Mouse (Mus musculus): Measurements from ENCODE around the gene Tcp11.

The Tcp11 gene

GRCm38 (mm10) chr17:28080045-28080816 lies at the start of gene Tcp11:
Gene Tcp11 (minus strand): TSS chr17:28080639.
- peak; percentile 17 for DNase-seq (ENCODE audit: low spot score)

DNA sequence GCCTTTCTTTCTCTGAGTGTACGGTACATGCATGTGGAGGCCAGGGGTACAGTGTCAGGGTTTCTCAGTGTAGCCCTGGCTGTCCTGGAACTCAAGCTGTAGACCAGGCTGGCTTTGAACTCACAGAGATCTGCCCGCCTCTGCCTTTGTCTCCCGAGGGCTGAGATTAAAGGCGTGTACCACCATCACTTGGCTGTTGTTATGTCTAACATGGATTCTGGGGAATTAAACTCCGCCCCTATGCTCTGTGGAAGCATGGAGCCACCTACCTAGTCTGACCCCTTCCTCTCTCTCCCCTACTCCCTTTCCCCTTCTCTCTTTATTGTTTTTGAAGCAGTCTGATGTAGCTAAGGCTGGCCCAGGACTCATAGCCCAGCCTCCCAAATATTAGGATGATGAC lies 49.4 kb upstream of the Tcp11 start:
- no peak for DNase-seq (ENCODE audit: low spot score)

GRCm38 (mm10) chr17:28124368-28124767 lies 43.9 kb upstream of the Tcp11 start:
- DNase-seq (ENCODE audit: low spot score) = no peak

DNA sequence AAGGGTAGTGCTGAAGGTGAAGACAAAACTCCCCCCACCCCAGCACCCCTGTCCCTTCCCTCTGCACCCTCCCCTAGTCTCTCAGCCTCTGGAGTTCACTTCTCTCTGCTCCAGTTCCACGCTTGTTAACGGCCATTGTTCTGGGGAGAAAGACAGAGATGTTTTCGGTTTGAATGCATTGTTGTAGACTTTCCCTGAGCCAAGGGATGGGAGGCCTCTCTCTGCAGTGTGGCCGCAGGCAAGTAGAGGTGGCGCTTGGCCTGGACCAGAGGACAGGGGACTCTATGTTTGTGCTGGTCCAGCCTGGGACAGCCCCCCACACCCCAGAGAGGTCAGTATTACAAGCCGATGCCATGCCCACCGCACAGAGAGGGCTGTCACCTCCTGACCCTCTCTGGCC lies 43.2 kb upstream of the Tcp11 start:
- no peak for DNase-seq (ENCODE audit: low spot score)

- DNase-seq (ENCODE audit: low spot score) = no peak
Measured at GRCm38 (mm10) chr17:28122949-28123348, 42.5 kb upstream of the Tcp11 start.

- no peak for DNase-seq (ENCODE audit: low spot score)
Measured at GRCm38 (mm10) chr17:28120460-28120859, 40.0 kb upstream of the Tcp11 start.

DNA sequence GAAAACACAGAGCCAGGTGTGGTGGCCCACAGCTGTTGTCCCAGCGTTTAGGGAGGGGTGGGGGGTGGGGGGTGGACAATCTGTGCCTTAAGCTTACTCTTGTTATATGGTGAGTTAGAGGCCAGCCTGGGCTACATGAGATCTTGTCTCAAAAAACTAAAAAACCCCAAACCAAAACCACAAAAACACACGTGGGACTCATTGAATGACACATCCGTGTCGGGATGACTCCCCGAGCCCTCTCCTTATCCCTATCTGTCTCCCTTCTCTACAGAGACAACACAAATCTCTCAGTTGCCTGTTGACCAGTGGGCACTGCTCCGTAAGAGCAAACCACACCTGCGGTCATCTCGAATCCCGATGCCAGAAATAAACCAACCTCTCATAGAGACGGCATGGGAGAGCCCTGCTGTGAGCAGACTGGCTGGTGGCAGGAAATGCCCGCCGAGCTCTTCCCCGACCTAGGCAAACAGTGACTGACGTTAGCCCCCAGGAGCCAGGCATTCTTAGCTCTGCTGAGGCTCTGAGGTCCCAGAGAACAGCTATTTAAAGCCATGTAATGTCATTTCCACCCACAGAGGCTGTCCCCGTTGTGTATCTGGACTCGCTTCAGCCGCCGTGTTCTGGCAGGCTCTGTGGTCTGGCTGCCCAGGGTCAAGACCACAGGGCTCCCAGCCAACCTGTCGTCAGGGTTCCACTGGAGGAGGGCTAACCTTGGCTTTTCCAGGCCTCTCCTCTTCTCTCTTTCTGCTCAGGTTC lies 37.2 kb upstream of the Tcp11 start:
- no peak for DNase-seq (ENCODE audit: low spot score)

DNA sequence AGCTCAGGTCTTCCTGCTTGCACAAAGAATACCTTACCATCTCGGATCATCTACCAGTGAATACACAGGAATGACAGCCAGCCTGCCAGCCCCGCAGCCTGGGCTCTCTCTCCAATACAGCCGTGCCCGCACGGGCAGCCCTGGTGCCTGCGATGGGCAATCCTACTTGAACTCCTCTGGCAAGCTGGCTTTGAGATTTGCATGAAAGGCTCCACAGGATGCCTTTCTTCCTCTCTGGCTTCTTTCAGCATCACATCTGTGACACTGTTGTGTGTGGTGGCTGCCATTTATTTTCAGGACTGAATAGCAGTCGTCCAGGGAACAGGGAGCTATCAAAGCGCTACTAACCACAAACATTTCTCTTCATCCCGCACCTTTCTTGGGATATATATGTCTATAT lies 35.9 kb upstream of the Tcp11 start:
- DNase-seq (ENCODE audit: low spot score) = no peak

DNA sequence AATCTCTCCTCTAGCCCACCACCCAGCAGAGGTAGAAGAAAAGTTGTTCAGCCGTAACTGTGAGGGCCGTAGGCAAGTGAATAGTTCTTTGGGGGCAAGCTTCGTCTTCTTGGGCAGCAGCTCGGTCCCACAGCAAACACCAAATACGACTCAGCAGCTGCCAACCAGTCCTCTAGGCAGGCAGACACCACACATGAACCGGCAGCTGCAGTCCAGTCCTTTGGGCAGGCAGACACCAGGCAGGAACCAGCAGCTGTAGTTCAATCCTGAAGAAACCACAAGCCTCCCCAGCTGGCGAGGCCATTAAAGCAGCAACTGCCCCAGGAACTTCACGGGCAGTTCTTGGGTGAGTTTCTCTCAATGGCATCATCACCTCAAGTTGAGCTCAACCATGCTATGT lies 31.8 kb upstream of the Tcp11 start:
- no peak for DNase-seq (ENCODE audit: low spot score)

GRCm38 (mm10) chr17:28107275-28107674 lies 26.8 kb upstream of the Tcp11 start:
- no peak for DNase-seq (ENCODE audit: low spot score)

GRCm38 (mm10) chr17:28106352-28106751 lies 25.9 kb upstream of the Tcp11 start:
- peak; percentile 6 for DNase-seq (ENCODE audit: low spot score)

- DNase-seq (ENCODE audit: low spot score) = no peak
Measured at GRCm38 (mm10) chr17:28104416-28104815, 24.0 kb upstream of the Tcp11 start.

DNA sequence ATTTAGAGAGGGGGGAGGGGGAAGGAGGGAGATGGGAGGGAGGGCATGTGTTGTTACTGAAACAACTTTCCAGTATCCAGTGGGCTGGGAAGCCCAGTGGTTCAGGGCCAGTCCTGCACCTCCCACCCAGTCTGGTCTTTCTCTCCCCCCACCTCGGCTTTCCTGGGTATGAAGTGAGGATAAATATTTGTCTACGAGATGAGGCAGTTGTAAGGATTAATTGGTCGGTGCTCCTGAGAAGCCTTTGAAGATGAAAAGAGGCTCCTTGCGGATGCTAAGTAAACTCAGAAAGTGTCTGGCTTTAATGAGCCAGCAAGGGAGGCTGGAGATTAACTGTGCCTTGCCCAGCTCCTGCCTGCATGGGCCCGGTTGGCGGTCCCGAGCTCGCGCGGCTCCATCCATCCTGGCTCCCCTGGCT lies 21.5 kb upstream of the Tcp11 start:
- DNase-seq (ENCODE audit: low spot score) = no peak

GRCm38 (mm10) chr17:28101284-28101887 lies 20.9 kb upstream of the Tcp11 start:
- no peak for DNase-seq (ENCODE audit: low spot score)

DNA sequence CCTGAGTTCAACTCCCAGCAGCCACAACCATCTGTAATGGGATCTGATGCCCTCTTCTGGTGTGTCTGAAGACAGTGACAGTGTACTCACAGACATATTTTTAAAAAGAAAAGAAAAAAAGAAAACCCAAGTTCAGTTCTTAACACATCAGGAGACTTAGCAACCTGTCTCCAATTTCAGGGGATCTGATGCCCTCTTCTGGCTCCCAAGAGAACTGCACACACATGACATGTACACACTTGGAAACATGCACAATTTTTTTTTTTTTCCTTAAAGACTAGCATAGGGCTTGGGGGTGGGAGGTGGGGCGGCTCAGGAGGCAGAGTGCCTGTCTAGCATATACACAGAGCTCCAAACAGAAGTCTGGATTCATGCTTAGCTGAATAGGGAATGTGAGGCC lies 20.2 kb upstream of the Tcp11 start:
- DNase-seq (ENCODE audit: low spot score) = no peak

- DNase-seq (ENCODE audit: low spot score) = no peak
Measured at GRCm38 (mm10) chr17:28099086-28099485, 18.6 kb upstream of the Tcp11 start.

DNA sequence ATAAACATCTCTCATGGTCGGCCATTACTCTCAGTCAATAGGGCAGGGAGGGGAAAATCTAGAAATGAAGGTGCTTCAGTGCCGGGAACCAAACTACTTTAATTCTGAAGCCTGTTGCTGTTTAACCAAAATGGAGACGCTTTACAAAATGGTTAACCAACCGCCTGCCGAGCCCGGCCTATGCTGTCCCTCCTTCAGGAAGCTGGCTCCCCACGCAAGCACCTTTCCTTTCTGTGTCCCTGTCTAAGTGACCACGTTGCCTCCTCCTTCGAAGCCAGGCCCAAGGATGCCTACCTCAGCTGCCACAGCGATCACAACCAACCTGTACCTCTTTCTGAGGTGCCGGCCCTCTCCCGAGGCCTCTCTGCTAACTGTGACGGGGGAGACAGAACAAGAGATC lies 16.9 kb upstream of the Tcp11 start:
- DNase-seq (ENCODE audit: low spot score) = no peak

DNA sequence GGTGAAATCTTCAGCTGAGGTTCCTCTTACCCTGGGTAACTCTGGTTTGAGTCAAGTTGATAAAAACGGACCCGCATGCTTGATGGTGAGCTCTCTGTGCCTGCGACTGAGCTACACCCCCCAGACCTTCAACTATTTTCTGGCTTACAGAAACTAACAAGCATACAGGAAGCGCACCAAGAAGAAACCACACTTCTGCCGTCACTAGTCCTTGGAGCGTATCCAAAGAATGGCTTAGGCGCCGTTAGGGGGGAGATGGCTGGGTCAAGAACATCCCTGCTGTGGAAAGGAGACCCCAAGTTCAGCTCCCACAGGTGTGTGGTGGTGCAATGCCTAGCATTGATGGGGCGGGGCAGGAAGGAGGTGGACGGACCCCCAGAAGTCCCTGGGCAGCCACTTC lies 16.0 kb upstream of the Tcp11 start:
- DNase-seq (ENCODE audit: low spot score) = no peak

DNA sequence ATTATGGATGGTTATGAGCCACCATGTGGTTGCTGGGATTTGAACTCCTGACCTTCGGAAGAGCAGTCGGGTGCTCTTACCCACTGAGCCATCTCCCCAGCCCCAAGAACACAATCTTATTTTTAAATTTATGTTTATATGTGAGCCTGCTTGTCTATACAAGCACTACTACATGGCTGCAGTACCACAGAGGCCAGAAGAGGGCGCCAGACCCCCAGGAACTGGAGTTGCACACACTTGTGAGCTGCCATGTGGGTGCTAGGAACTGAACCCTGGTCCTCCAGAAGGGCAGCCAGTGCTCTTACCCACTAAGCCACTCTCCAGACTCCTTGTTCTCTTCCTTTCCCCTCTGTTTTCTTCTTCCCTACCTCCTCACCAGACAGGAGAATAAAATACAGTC lies 13.4 kb upstream of the Tcp11 start:
- no peak for DNase-seq (ENCODE audit: low spot score)

DNA sequence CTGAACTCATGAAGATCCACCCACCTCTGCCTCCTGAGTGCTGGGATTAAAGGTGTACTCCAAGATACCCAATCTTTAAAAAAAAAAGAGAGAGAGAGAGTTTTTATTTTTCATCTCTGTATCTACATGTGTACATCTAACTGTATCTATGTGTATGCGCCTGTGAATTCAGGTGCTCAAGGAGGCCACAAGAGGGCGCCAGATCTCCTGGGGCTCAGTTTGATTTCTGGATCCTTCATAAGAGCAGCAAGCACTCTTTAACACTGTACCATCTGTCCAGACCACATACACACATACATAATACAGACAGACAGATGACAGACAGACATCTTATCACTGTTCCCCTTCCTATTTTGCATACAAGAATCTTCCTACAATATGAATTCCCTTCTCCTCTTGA lies 11.9 kb upstream of the Tcp11 start:
- DNase-seq (ENCODE audit: low spot score) = no peak

GRCm38 (mm10) chr17:28088718-28089117 lies 8.3 kb upstream of the Tcp11 start:
- DNase-seq (ENCODE audit: low spot score) = no peak

DNA sequence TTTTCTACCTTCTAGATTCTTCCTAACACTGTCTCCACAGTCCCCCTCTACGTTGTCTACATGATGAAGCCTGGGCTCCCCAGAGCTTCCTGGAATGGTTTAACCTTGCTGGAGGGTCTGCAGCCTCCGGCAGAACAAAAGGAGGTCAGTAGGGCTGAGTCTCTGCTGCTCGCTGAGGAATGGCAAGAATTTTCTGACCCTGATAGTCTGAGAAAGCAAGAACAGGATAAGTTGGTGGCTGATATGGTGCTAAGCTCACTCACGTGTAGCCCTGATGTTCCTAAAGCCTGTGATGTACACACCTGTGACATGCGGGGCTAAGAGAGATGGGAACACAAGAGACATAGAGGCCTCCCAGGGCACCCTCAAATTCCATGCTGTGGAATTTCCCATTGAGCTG lies 7.0 kb upstream of the Tcp11 start:
- DNase-seq (ENCODE audit: low spot score) = no peak

DNA sequence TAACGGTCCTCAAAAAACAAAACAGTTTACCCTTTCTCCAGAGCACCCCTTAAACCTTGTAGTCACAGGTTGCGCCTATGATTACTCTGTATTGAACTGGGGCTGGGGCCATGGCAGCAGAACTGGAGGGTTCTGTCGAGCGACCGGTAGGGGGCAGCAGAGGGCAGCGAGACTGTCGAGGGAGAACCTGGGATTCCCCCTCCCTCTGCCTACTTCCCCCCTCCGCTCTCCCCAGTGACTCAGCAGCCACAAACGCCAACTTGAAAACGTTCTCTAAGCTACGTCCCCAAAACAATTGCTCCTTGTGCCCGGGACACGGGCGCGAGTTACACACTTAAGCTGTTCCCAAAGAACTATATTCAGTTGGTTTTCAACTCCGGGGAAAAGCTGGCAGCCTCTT lies 4.5 kb upstream of the Tcp11 start:
- peak; percentile 69 for DNase-seq (ENCODE audit: low spot score)
